Mouse (Mus musculus): ENCODE results near the gene Ggact.

DNA sequence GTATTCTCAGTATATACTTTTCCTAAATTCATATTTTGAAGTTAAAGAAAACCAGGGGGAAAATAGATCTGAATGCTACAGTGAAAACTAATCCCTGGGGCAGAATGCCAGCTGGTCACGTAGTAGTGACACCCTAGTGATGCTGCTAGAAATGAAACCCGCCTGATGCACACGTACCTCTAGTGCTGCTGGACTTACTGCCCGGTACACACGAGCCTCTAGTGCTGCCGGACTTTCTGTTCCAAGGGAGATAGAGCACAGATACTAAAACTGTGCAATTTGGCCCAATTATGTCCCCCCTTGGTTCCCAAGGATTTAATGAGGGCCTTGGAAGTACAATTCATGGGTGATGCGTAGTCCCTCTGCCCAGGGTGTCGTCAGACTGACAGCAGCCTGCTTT is 38.5 kb downstream of the Ggact start:
- no peak for TF ChIP-seq GATA1 (IDR thresholded peaks at IDR 0.05; ENCODE audit: borderline replicate concordance, low read length)
- no peak for TF ChIP-seq FLI1 (IDR thresholded peaks at IDR 0.05; ENCODE audit: low read length)
